Mouse (Mus musculus) C3H10T1/2 (cell line): ENCODE measurements around the gene Olfr806. TPM values are rescaled to one million over a fixed set of nuclear protein-coding genes. Genes with fewer than 3 reads are reported as not detected.

Experiments
- polyA plus RNA-seq, 2 experiments: library from polyadenylated mRNA; unstranded; fragments of >200 nt; fragmentation: generic; extraction: Trizol; gene quantifications; one replicate each; pipeline ENCODE4 v1.2.1; 2012; ENCODE audit warnings: missing spikeins in 2 of 2

The Olfr806 gene
- polyA plus RNA-seq: not detected

GRCm38 (mm10) chr10:129741821-129742220, at the start of gene Olfr806:
Olfr806 (minus strand) TSS chr10:129741921.

GRCm38 (mm10) chr10:129774338-129774737, 32.6 kb upstream of the Olfr806 start, which contains the start of gene Olfr809:
Olfr809 (plus strand) TSS chr10:129774638.

DNA sequence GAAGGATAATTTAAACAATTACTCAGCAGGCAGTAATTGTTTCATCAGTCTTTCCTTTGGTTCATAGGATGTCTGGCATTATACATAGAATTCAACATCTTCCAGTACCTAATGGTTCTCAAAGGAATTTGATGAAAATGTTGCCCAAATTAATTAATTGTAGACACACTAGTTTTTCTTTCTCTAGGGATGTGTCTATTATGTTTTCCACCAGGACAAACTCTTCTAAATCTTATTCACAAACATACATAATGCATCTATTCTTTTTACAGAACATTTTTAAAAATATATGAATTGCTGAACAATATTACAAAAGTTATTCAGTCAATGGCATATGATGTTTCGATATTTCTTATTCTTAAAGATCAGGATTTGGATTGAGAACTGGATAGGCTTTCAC, 23.5 kb upstream of the Olfr806 start, which contains the start of gene Olfr808:
Gene Olfr808, plus strand, starts transcription at position 301 of the 400 bp plus-strand sequence.

GRCm38 (mm10) chr10:129757693-129758092, 16.0 kb upstream of the Olfr806 start, which contains the start of gene Olfr807:
Olfr807 (minus strand) TSS chr10:129757793.

GRCm38 (mm10) chr10:129729275-129729674, 12.4 kb downstream of the Olfr806 start, which contains the start of gene Olfr805:
Olfr805 (minus strand) TSS chr10:129729375.

GRCm38 (mm10) chr10:129702910-129703309, 38.8 kb downstream of the Olfr806 start, which contains the start of gene Olfr804:
Olfr804 (plus strand) TSS chr10:129703210.

DNA sequence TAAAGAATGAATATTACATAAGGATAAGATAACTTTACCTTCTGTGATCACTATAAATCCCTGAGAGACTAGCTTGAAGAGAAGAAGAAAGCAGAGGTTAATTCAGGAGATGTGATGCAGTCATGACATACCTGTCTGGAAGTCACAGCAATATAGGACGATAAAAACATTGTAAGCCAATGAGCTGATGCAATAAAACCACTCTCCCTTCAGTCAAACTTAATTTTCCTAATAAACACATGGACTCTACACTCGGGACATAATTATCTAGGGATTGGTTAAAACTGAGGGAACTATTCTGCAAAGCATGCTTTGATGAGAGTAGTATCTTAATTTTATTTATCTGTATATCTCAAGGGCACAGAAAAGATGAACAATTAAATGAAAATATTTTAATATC, 47.5 kb downstream of the Olfr806 start, which contains the start of gene Olfr803:
Gene Olfr803, minus strand, starts transcription at position 101 of the 400 bp plus-strand sequence.

GRCm38 (mm10) chr10:129688069-129688468, 53.7 kb downstream of the Olfr806 start, which contains the start of gene Olfr802:
Olfr802 (minus strand) TSS chr10:129688169.

Other genes starting within 250 kb of the Olfr806 start
- gene Olfr790, start 243.4 kb downstream of the Olfr806 start, polyA plus RNA-seq: not detected
- gene Olfr791, start 220.1 kb downstream of the Olfr806 start, polyA plus RNA-seq: not detected
- not detected for gene Olfr792, start 202.8 kb downstream of the Olfr806 start, polyA plus RNA-seq
- gene Olfr794, start 174.3 kb downstream of the Olfr806 start, polyA plus RNA-seq: not detected
- not detected for gene Olfr796, start 129.4 kb downstream of the Olfr806 start, polyA plus RNA-seq
- not detected for gene Olfr798, start 114.0 kb downstream of the Olfr806 start, polyA plus RNA-seq
- gene Olfr799, start 104.4 kb downstream of the Olfr806 start, polyA plus RNA-seq: not detected
- gene Olfr800, start 84.2 kb downstream of the Olfr806 start, polyA plus RNA-seq: not detected
- gene Olfr801, start 68.1 kb downstream of the Olfr806 start, polyA plus RNA-seq: not detected
- gene Olfr802, start 53.8 kb downstream of the Olfr806 start, polyA plus RNA-seq: not detected
- not detected for gene Olfr803, start 47.6 kb downstream of the Olfr806 start, polyA plus RNA-seq
- gene Olfr804, start 38.7 kb downstream of the Olfr806 start, polyA plus RNA-seq: not detected
- gene Olfr805, start 12.5 kb downstream of the Olfr806 start, polyA plus RNA-seq: not detected
- gene Olfr807, start 15.9 kb upstream of the Olfr806 start, polyA plus RNA-seq: not detected
- not detected for gene Olfr808, start 23.6 kb upstream of the Olfr806 start, polyA plus RNA-seq
- gene Olfr809, start 32.7 kb upstream of the Olfr806 start, polyA plus RNA-seq: not detected
- not detected for gene Olfr810, start 53.0 kb upstream of the Olfr806 start, polyA plus RNA-seq
- gene Olfr811, start 62.5 kb upstream of the Olfr806 start, polyA plus RNA-seq: not detected
- gene Olfr812, start 104.2 kb upstream of the Olfr806 start, polyA plus RNA-seq: not detected
- not detected for gene Olfr813, start 113.4 kb upstream of the Olfr806 start, polyA plus RNA-seq
- not detected for gene Olfr814, start 137.9 kb upstream of the Olfr806 start, polyA plus RNA-seq
- gene Olfr815, start 163.9 kb upstream of the Olfr806 start, polyA plus RNA-seq: not detected
- not detected for gene Olfr816, start 173.7 kb upstream of the Olfr806 start, polyA plus RNA-seq
- gene Olfr818, start 207.2 kb upstream of the Olfr806 start, polyA plus RNA-seq: not detected
- gene Olfr819, start 225.3 kb upstream of the Olfr806 start, polyA plus RNA-seq: not detected
- gene Olfr247, start 234.2 kb upstream of the Olfr806 start, polyA plus RNA-seq: not detected
- gene Gm10310, start 243.1 kb upstream of the Olfr806 start, polyA plus RNA-seq: not detected